Mouse (Mus musculus): Measurements from ENCODE around the gene Ablim1. TPM values are rescaled to one million over a fixed set of nuclear protein-coding genes. Genes with fewer than 3 reads are reported as not detected.
A peak's percentile ranks its signal among the peaks of the same experiment; 100 is the strongest.

Gene Ablim1
- polyA plus RNA-seq, 1 experiment, result 9.8 TPM

- peaks cover 23% of the 10 kb centered on the region for H3K79me2 ChIP-seq (ENCODE audit: control insufficient read depth, insufficient read depth)
- H3K27me3 ChIP-seq (ENCODE audit: control insufficient read depth, insufficient read depth, insufficient read length), result no peaks in the 10 kb centered on the region
- no peak overlapping the region for H3ac ChIP-seq (ENCODE audit: control insufficient read depth, insufficient read length, low read depth)
- H3K36me3 ChIP-seq (ENCODE audit: control insufficient read depth, insufficient read depth), result no peaks in the 10 kb centered on the region
- no peak overlapping the region for H3K4me3 ChIP-seq (ENCODE audit: insufficient read depth, poor library complexity, severe bottlenecking)
- TF ChIP-seq USF1 (IDR thresholded peaks at IDR 0.05; ENCODE audit: low read depth) (no peak), MYOG (IDR thresholded peaks at IDR 0.05; ENCODE audit: control insufficient read depth, extremely low read depth, insufficient read length) (no peak), CEBPB (IDR thresholded peaks at IDR 0.05; ENCODE audit: low read depth) (peak; percentile 7), MYOD1 (IDR thresholded peaks at IDR 0.05; ENCODE audit: control insufficient read depth, insufficient read length, low read depth) (no peak), MAX (IDR thresholded peaks at IDR 0.05) (peak; percentile 78)
- H3K79me3 ChIP-seq (ENCODE audit: low read depth), result peaks cover 5% of the 10 kb centered on the region
Measured at GRCm38 (mm10) chr19:57204101-57204500, 110.6 kb downstream of the Ablim1 start.

- Histone ChIP-seq H3K4me3 (ENCODE audit: insufficient read depth, poor library complexity, severe bottlenecking) (no peak overlapping the region), H3K79me3 (ENCODE audit: low read depth) (peaks cover 5% of the 10 kb centered on the region), H3K27me3 (ENCODE audit: control insufficient read depth, insufficient read depth, insufficient read length) (no peaks in the 10 kb centered on the region), H3ac (ENCODE audit: control insufficient read depth, insufficient read length, low read depth) (no peak overlapping the region), H3K36me3 (ENCODE audit: control insufficient read depth, insufficient read depth) (no peaks in the 10 kb centered on the region), H3K79me2 (ENCODE audit: control insufficient read depth, insufficient read depth) (peaks cover 23% of the 10 kb centered on the region)
- TF ChIP-seq MAX (IDR thresholded peaks at IDR 0.05), result no peak
- no peak for TF ChIP-seq MYOG (IDR thresholded peaks at IDR 0.05; ENCODE audit: control insufficient read depth, extremely low read depth, insufficient read length)
- TF ChIP-seq USF1 (IDR thresholded peaks at IDR 0.05; ENCODE audit: low read depth), result no peak
- TF ChIP-seq FOSL1 (IDR thresholded peaks at IDR 0.05; ENCODE audit: insufficient read depth, low read length, poor library complexity, severe bottlenecking), result no peak
- no peak for TF ChIP-seq CTCF (IDR thresholded peaks at IDR 0.05; ENCODE audit: control insufficient read depth, insufficient read depth, insufficient read length)
- no peak for TF ChIP-seq CEBPB (IDR thresholded peaks at IDR 0.05; ENCODE audit: low read depth)
- TF ChIP-seq MYOD1 (IDR thresholded peaks at IDR 0.05; ENCODE audit: control insufficient read depth, insufficient read length, low read depth), result no peak
Measured at GRCm38 (mm10) chr19:57202554-57202953, 112.2 kb downstream of the Ablim1 start.

- Histone ChIP-seq H3K79me3 (ENCODE audit: low read depth) (peaks cover 8% of the 10 kb centered on the region), H3K36me3 (ENCODE audit: control insufficient read depth, insufficient read depth) (no peaks in the 10 kb centered on the region), H3ac (ENCODE audit: control insufficient read depth, insufficient read length, low read depth) (no peak overlapping the region), H3K79me2 (ENCODE audit: control insufficient read depth, insufficient read depth) (peaks cover 34% of the 10 kb centered on the region), H3K27me3 (ENCODE audit: control insufficient read depth, insufficient read depth, insufficient read length) (no peaks in the 10 kb centered on the region), H3K4me3 (ENCODE audit: insufficient read depth, poor library complexity, severe bottlenecking) (no peak overlapping the region)
- TF ChIP-seq MAX (IDR thresholded peaks at IDR 0.05), result no peak
- TF ChIP-seq FOSL1 (IDR thresholded peaks at IDR 0.05; ENCODE audit: insufficient read depth, low read length, poor library complexity, severe bottlenecking), result no peak
- TF ChIP-seq CEBPB (IDR thresholded peaks at IDR 0.05; ENCODE audit: low read depth), result no peak
- no peak for TF ChIP-seq MYOD1 (IDR thresholded peaks at IDR 0.05; ENCODE audit: control insufficient read depth, insufficient read length, low read depth)
- TF ChIP-seq CTCF (IDR thresholded peaks at IDR 0.05; ENCODE audit: control insufficient read depth, insufficient read depth, insufficient read length), result no peak
- no peak for TF ChIP-seq MYOG (IDR thresholded peaks at IDR 0.05; ENCODE audit: control insufficient read depth, extremely low read depth, insufficient read length)
- TF ChIP-seq USF1 (IDR thresholded peaks at IDR 0.05; ENCODE audit: low read depth), result no peak
Measured at GRCm38 (mm10) chr19:57201090-57201483, 113.6 kb downstream of the Ablim1 start.

- Histone ChIP-seq H3K36me3 (ENCODE audit: control insufficient read depth, insufficient read depth) (no peaks in the 10 kb centered on the region), H3K4me3 (ENCODE audit: insufficient read depth, poor library complexity, severe bottlenecking) (no peak overlapping the region), H3K27me3 (ENCODE audit: control insufficient read depth, insufficient read depth, insufficient read length) (no peaks in the 10 kb centered on the region), H3ac (ENCODE audit: control insufficient read depth, insufficient read length, low read depth) (no peak overlapping the region), H3K79me2 (ENCODE audit: control insufficient read depth, insufficient read depth) (peaks cover 39% of the 10 kb centered on the region), H3K79me3 (ENCODE audit: low read depth) (peaks cover 8% of the 10 kb centered on the region)
- no peak for TF ChIP-seq FOSL1 (IDR thresholded peaks at IDR 0.05; ENCODE audit: insufficient read depth, low read length, poor library complexity, severe bottlenecking)
- TF ChIP-seq USF1 (IDR thresholded peaks at IDR 0.05; ENCODE audit: low read depth), result no peak
- TF ChIP-seq MAX (IDR thresholded peaks at IDR 0.05), result no peak
- no peak for TF ChIP-seq CEBPB (IDR thresholded peaks at IDR 0.05; ENCODE audit: low read depth)
- no peak for TF ChIP-seq CTCF (IDR thresholded peaks at IDR 0.05; ENCODE audit: control insufficient read depth, insufficient read depth, insufficient read length)
- TF ChIP-seq MYOD1 (IDR thresholded peaks at IDR 0.05; ENCODE audit: control insufficient read depth, insufficient read length, low read depth), result no peak
- TF ChIP-seq MYOG (IDR thresholded peaks at IDR 0.05; ENCODE audit: control insufficient read depth, extremely low read depth, insufficient read length), result no peak
Measured at GRCm38 (mm10) chr19:57200477-57201089, 114.1 kb downstream of the Ablim1 start.

- H3K79me2 ChIP-seq (ENCODE audit: control insufficient read depth, insufficient read depth), result peaks cover 49% of the 10 kb centered on the region
- H3K4me3 ChIP-seq (ENCODE audit: insufficient read depth, poor library complexity, severe bottlenecking), result peak overlapping the region; percentile 8
- no peaks in the 10 kb centered on the region for H3K27me3 ChIP-seq (ENCODE audit: control insufficient read depth, insufficient read depth, insufficient read length)
- H3ac ChIP-seq (ENCODE audit: control insufficient read depth, insufficient read length, low read depth), result no peak overlapping the region
- H3K79me3 ChIP-seq (ENCODE audit: low read depth), result peaks cover 8% of the 10 kb centered on the region
- TF ChIP-seq MYOD1 (IDR thresholded peaks at IDR 0.05; ENCODE audit: control insufficient read depth, insufficient read length, low read depth) (peak; percentile 16), CTCF (IDR thresholded peaks at IDR 0.05; ENCODE audit: control insufficient read depth, insufficient read depth, insufficient read length) (no peak), MYOG (IDR thresholded peaks at IDR 0.05; ENCODE audit: control insufficient read depth, extremely low read depth, insufficient read length) (no peak), FOSL1 (IDR thresholded peaks at IDR 0.05; ENCODE audit: insufficient read depth, low read length, poor library complexity, severe bottlenecking) (peak; percentile 65), USF1 (IDR thresholded peaks at IDR 0.05; ENCODE audit: low read depth) (no peak), MAX (IDR thresholded peaks at IDR 0.05) (no peak), CEBPB (IDR thresholded peaks at IDR 0.05; ENCODE audit: low read depth) (no peak)
- no peaks in the 10 kb centered on the region for H3K36me3 ChIP-seq (ENCODE audit: control insufficient read depth, insufficient read depth)
Measured at GRCm38 (mm10) chr19:57199361-57199760, 115.4 kb downstream of the Ablim1 start.

All from C2C12 (cell line).